Mouse (Mus musculus): Measurements from ENCODE around the gene Lamtor4. TPM values are rescaled to one million over a fixed set of nuclear protein-coding genes. Genes with fewer than 3 reads are reported as not detected.
A peak's percentile ranks its signal among the peaks of the same experiment; 100 is the strongest.

Lamtor4 gene
- total RNA-seq, 1 experiment from 2014 or later: 70.3 TPM

DNA sequence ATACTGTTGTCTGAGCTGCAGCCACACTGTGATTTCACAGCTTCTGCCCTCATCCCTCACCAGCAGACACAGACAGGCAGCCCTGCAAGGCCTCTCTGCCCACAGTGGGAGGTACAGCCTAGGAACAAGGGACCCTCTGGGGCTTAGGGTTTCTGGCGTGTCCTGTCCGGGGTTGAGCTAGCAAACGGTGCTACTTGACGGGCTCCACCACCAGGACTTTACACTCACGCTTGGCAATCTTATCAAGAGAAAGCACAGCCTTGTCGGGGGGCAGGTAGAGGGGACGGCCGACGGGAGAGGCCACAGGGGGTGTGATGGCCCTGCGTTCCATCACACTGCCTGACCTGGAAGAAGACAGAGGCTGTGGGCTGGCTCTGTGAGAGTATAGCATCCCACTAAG is 4.8 kb downstream of the Lamtor4 start:
- DNase-seq: no peak

DNA sequence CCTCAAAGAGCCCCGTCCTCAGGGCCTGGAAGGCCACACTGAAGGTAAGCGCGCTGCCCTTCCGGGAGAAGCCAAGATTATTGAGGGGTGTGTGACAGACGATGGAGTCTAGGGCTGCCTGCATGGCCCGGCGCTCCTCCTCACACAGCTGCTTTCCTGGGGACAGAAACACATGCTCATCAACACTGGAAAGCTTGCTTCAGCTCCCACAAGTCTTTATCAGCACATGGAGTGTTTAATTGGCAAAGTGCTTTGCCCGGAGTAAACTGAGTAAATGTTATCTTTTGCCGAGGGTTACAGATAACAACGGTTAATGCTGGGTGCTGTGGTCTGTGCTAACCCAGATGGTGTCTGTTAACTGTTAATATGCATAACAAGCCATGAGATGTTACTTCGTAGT is 5.6 kb downstream of the Lamtor4 start:
- DNase-seq: no peak

DNA sequence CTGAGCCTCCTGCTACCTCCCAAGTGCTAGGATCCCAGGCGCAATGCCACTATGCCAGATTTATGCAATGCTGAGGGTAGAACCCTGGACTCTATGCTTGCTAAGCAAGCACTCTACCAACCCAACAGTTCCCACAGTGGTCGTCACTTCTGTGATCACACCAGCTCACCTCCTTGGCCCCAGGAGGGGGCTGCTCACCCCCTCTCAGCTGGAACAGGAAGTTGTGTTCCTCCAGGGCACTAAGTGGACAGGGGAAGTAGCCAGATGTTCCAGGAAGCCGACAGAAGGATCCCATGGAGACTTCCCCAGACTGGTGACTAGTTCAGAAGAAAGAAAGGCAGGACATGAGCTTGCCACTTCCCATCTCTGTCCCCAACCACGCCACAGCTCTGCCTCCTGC is 6.7 kb downstream of the Lamtor4 start:
- no peak for DNase-seq

DNA sequence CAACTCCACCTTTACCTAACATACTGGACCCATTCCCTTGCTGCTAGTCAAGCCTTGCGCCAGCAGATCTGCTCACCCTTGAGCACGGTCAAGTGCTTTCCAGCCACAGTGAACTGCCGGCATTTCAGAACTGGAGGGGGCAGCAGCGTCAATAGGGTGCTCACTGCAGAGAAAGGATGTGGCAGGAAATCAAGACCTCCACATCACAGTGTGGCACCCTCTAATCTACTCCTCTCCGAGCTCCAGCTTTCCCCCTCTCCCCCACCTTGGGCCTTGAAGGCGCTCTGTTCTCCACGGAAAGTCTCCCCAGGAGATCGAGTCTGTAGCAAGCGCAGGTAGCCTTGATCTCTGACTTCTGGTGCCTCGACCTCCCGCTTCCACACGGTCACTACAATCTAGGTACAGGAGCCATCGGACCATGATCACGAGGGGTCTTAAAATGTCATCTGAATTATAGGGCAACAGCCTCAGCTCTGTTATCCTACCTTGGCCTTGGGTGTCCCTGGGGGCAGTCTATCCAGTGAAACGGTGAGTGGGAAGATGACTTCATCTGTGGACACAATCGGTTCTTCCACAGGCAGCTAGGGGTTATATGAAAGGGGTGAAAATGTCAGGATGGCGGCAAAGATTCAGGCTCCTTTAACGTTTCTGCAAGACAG is 7.4 kb downstream of the Lamtor4 start:
- DNase-seq: no peak

DNA sequence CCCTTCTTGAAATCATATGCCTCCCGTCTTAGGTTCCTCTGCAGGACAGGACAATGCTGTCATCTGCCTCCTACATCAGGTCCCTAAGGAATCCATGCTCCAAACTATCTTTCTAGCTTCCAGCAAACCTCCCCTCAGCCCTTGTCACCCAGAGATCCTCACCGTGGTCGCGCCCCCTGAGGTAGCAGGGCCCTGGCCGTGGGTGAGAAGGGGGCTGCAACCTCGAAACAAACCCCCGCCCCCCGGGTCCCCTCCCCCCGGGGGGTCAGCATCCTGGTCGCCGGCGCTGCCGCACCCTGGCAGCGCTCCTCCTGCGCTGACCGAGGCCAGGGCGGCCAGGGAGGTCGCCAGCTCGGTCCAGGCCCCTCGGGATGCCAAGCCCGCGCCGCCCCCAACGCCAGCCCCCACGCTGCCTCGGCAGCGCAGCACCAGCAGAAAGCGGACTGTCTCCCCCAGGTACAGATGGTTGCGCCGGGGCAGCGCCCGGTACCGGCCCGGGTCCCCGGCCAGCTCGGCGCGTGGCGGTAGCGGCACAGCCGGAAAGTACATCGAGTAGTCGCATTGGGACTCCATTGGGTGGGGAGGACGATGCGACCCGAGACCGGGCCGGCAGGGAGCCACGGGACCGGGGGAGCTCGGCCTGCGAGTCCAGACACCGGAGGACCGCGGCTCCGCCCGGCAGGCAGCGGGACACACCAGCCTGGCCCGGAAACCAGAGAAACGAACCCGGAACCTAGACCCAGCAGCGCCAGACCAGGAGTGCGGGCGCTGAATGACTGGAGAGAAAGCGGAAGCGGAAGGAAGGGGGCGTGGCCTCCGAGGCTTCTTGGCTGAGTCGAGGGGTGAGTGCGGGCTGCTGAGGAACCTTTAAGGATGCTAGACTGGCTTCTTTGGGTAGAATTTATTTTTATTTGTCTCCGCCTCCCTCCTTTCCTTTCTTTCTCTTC is 8.3 kb downstream of the Lamtor4 start, which contains the start of gene BC037034:
TSS of gene BC037034 (minus strand) at position 774 of the 947 bp plus-strand sequence.
- DNase-seq: peak; percentile 96

DNA sequence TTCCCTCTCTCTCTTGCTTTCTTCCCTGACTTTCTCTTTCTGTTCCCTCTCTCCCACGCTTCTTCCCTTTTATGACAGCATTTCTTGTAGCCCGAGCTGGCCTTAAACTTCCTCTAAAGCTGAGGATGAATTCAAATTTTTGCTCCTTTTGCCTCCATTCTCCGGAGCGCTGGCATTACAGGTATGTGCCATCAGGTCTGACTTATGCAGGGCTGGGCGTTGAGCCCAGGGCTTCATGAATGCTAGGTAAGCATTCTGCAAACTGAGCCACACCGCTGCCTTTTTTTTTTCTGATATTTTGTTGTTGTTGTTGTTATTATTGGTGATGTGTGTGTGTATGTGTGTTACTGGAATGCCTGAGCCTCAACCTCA is 8.9 kb downstream of the Lamtor4 start:
- DNase-seq: no peak

DNA sequence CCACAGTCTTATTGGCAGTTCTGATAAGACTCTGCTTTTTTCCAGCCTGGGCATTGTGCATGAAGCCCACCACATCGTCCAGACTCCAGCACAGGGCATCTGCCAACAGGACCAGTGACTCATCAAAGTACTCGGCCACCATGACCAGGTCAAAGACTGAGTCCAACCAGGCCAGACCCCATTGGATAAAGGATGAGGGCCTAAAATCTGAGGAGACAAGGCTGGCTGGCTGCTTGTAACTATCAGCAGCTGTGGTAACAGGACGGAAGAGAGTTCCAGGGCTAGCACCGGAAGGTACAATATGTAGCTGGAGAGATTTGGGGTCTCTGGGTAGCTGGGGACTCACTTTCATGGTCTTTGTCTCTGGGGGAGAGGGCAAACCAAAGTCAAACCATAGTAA is 10.4 kb downstream of the Lamtor4 start:
- DNase-seq: no peak

DNA sequence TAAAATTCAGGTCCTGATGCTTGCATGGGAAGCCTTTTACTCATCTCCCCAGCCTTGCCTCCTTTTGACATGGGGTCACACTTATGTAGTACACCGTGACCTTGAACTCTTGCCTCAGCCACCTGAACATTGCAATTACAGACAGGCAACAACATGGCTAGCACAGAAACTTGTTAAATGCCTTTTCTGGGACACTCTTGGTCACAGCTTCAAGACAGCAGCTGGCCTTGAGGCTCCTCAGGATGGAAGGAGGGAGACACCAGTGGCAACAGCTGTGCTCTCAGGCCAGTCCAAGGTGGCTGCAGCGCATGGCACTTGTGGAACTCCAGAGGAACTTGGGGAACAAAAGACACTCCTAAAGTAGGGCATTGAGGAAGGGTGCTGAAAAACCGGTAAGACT is 11.8 kb downstream of the Lamtor4 start:
- no peak for DNase-seq

DNA sequence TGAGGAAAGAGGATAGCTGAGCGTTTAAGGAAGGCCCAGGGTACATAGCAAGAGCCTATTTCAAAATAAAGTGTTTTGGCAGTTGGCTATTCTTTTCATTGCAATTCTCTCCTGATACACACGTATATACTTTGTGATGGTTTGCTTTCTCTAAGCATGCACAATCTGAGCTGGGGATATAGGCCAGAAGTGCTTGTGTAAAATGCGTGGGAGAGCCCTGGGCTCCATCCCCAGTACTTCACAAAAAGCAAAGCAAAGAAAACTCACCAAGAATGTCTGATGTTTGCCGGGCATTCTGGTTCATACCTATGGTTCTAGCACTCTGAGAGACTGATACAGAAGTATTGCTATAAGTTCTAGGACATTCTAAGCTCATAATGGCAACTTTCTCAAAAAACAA is 13.7 kb downstream of the Lamtor4 start:
- no peak for DNase-seq

DNA sequence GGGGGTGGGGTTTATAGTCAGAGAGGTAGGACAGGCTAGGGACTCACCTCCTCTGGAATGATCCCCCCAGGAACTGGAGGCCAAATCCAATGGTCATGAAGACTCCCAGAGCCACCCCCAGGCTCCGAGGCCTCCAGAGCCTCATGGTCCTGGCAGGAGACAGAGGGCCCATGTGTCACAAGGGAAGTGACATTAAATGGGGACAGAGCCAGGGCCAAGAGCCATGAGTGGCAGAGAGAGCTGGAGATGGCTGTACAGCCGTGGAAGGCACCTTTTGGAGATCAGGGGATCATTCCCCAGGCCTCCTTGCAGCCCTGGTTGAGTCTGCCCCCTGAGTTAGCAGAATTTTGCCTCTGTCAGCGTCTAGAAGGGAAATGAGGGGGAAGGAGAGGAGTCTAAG is 15.9 kb downstream of the Lamtor4 start:
- DNase-seq: peak; percentile 54

DNA sequence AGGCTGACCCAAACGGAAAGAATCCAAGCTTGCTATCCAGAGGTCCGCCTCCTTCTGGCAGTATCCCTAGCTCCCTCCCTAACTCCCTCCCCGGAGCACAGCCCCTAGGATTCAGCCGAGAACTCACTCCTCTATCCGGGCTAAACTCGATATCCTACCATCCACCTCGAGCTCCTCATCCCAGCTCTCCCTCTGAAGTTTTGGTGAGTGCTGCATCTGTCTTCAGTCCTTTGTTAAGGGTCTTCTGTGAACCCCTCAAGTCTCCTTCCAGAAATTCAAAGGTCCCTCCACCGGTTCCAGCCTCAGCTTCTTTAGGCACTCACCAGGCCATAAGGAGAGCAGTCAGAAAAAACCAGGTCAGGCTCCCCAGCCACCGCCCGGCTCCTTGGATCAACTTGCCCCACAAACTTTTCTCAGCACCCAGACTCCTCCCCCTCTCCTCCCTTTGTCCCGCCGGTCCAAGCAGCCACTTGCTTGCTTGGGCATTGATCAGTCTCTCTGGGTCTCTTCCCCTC is 17.2 kb downstream of the Lamtor4 start, which contains the start of gene Gal3st4:
TSS of gene Gal3st4 (minus strand) at position 432 of the 515 bp plus-strand sequence.
- no peak for DNase-seq

DNA sequence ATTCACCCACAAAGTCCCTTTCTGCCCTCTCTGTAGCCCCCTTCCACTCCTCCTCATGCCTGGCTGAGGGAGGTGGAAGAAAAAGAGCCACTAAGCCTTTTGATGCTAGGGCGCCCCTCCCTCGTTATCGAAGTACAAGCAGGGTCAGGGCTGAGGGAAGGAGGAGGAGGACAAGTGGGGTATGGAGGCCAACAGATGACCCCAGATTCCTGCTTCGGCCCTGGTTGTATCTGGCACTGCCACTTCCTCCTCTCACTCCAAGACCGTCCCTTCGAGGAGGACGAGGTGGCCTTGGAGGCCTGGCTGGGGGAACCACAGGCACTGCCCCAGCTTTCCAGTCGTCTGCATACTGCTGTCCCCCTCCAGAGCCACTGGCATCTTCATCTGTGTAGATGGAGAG is 18.9 kb downstream of the Lamtor4 start:
- DNase-seq: no peak

DNA sequence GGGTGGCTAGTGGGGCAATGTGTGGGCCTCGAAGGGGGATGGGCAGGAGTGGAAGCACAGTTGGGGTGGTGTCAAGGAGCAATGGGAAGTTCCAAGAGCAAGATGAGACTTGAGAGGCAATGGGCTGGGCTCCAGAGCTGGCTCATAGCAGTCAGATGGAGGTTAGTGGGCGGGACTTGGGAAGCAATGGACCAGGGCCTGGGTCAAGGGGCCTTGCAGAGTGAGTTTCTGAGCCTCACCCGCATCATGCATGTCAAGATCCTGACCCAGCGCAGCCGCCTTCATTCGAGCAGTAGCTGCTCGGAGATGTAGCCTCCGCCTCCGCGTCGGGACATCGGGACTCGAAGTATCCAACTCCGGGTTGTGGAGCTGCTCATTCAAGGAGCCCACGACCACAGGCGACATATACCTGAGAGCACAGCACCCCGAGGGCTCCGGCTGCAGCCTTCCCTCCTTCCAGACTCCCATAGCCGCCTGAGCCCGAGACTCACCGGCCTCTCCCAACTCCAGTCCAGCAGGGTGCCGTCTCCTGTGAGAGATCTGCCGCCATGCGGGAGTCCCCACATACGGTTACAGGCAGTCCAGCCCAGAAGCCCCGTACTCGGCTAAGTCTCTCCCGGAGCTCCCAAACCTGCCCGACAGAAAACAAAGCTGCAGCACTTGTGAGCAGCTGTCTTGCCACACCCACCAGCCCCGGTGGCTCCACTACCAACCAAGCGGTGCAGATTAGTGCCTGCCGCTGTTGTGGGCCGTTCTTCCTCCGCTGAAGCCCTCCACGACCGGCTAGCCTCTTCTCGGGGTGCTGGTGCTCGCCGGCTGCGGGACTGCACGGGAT is 20.2 kb downstream of the Lamtor4 start:
- DNase-seq: no peak

DNA sequence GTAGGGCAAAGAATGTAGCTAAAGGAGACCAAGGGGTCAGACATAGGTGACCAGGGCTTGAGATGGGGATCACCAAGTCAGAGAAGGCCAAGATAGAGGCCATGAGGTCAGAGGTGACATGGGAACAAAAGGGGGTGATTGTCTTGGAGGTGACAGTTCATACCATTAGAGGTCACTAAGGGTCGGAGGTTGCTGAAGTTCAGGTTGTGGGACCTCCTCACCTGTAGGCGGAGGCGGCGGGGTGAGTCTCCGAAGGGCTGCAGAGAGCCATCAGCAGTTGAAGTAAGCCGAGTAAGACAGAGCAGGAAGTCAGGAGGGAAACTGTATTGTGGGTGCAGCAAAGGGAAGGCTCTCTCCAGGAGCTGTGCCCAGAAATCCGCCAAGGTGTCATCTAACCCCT is 22.7 kb downstream of the Lamtor4 start:
- DNase-seq: no peak

DNA sequence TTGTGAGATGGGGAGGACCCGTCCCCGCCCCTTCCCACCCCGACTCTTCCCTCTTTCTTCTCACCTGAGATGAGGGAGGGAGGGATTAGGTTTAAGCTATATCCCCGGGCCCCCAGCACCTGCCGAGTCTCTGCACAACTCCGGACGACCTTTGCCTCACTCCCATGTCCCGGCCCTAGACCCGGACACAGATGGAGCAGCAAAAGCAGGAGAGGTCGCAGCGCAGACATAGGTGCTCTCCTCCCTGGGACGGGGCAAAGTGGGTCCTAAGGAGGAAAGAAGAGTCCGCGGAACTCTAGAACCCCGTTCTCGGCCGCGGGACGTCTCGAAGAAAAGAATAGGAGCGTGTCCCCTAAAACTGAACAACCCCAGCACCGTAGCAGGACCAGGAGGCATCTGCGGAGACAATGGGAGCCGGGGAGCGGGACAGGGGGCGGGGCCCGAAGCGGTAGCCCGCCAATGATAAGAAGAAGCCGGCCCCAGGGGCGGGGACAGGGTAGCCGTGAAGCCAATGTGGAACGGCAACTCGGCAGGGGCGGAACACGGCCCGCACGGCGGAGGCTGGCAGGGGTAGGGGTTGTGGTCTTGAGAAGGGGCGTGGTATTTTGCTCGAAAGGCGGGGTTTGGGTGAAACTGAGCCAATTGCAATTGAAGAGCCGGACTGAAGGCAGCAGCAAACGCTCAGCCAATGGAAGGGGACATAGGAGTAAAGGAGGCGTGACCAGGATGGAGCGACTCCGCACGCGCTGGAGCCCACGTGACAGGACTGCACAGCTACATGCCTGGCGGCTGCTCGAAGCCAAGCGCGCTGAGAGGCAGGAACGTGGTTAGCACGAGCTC is 24.5 kb downstream of the Lamtor4 start, which contains the start of the genes Gm43720, Gpc2 and Stag3:
TSS of gene Gm43720 (minus strand) at position 374 of the 840 bp plus-strand sequence.
TSS of gene Gpc2 (minus strand) at position 421 of the 840 bp plus-strand sequence.
TSS of gene Stag3 (plus strand) at position 656 of the 840 bp plus-strand sequence.
- peak; percentile 91 for DNase-seq

DNA sequence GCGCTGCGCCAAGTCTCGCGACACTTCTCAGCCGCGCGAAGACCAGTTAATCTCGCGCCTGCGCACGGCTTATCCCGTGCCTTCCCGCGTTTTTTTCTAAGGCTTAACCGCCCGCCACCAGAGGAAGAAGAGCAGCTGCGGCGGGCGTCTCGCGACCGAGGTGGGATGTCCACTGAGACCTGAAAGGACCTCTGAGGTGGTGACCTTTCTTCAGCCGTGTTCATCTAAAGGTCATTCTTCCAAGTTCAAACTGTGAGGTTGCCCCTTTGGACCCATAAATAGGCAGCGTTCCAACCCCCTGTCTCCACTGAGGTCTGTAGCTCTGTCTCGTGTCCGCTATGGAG is 25.1 kb downstream of the Lamtor4 start:
- DNase-seq: no peak

DNA sequence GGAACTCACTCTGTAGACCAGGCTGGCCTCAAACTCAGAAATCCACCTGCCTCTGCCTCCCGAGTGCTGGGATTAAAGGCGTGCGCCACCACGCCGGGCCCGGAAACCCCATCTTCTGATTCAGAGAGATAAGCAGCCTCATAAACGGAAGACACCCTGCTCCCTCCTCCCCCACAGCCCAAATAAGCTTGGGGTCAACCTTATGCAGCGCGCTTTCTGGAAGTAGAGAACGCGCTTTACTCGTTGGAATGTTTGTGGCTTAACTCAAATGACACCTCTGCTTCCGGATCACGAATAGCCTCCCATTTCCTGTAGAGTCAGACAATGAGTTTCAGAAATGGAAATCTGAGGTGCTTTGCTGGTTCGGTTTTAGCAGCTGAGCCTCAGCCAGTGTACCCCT is 25.5 kb downstream of the Lamtor4 start:
- no peak for DNase-seq

DNA sequence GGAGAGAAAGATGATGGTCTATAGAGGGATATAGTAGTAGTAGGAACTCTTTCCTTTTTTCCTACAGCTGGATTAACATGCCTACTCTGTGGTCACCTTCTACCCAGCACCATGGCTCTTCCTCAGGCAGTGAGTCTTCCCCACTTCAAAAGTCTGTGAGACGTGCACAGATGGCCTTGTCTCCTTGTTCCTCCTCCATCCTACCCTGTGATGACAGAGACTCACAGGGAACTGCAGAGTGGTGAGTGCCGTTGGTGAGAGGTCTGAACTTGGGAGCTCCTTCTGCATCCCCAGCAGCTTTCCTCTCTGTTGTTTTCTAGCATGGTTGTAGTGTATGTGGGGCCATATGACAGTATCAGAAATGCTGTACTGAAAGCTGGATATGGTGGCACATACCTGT is 26.5 kb downstream of the Lamtor4 start:
- no peak for DNase-seq

DNA sequence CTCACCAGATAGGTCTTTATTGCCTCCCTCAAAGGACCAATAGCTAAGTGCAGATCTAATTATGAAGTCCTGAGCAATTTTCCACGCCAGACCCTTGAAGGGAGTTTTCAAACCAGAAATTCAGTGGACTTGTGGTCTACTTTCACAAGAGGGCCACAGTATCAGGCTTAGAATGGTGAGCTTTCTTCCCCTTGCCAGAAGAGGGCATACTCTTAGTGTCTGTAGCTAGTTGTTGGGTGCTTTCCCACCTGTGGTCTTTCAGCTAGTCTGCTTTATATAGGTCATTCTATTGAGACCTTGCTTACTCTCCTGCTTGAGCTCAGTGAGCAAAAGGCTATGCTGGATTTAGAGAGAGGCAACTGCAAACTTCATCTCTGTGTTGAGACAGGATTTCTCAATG is 28.3 kb downstream of the Lamtor4 start:
- DNase-seq: no peak

DNA sequence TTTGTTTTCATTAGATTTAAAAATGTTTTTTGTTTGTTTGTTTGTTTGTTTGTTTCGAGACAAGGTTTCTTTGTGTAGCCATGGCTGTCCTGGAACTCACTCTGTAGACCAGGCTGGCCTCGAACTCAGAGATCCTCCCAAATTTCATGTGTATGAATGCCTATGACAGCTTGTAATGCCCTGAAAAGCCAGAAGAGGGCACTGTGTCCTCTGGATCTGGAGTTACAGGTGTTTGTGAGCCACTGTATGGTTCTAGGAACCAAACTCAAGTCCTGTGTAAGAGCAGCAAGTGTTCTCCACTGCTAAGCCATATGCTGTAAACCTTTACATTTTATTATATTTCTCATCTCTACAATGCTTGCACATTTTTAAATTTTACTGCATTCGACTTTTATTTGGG is 32.6 kb downstream of the Lamtor4 start:
- no peak for DNase-seq

DNA sequence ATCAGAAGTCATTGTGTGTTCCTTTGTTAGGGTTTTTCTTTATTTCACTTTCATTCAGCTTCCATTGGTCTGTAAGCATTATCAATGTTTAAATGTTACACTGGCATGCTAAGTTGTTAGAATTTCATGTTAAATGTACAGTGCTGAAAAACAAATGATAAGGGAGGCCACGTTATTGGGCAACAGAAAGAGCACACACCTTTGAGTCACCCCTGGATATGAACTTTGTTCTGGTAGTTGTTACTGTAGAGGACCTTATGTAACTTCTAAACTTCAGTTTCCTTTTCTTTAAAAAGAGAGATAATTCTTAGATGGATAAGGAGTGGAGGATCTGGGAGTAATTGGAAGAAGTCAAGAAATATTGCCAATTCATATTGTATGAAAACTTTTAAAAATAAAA is 36.4 kb downstream of the Lamtor4 start:
- no peak for DNase-seq

All from adrenal gland, postnatal 14 days (tissue).